Mouse (Mus musculus): ENCODE results near the gene Mogat2. TPM values are rescaled to one million over a fixed set of nuclear protein-coding genes. Genes with fewer than 3 reads are reported as not detected.

The Mogat2 gene
- polyA plus RNA-seq, 1 experiment from 2014 or later: 362 TPM

DNA sequence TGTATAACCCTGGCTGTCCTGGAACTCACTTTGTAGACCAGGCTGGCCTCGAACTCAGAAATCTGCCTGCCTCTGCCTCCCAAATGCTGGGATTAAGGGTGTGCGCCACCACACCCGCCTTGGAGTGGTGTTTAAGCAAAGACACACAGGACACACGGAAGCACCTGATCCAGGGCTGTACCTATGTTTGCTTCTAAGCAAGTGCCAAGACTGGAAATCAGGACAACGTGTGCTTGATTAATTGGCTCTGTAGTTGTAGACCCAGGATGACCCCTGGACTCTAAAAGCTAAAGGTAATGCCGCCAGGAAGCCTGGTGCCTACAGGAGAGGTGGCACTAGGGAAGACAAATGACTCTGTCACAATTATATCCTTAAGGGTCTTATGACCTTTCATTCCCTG, 67.9 kb downstream of the Mogat2 start:
- no peak for ATAC-seq
- Histone ChIP-seq H3K36me3 (ENCODE audit: control insufficient read depth, insufficient read depth) (peaks cover 41% of the 10 kb centered on the region; the same call in 1 of the 2 replicates), H3K4me1 (replicated peaks; ENCODE audit: control insufficient read depth, insufficient read depth, low read length) (peaks cover 22% of the 10 kb centered on the region; the same call in 1 of the 2 replicates), H3K27me3 (replicated peaks; ENCODE audit: control insufficient read depth, insufficient read depth, low read length) (no peaks in the 10 kb centered on the region), H3K27ac (ENCODE audit: low read depth, low read length) (peak overlapping the region; percentile 55), H3K9me3 (ENCODE audit: control insufficient read depth) (no peaks in the 10 kb centered on the region), H3K9ac (ENCODE audit: low read depth, low read length) (no peak overlapping the region), H3K4me3 (ENCODE audit: low read depth, low read length) (no peak overlapping the region), H3K4me2 (replicated peaks; ENCODE audit: low read depth) (no peak overlapping the region)
- 72% methylated on average over 6 of the region's 6 CpGs for WGBS
- TF ChIP-seq CTCF (IDR thresholded peaks at IDR 0.05; ENCODE audit: low read depth): no peak

DNA sequence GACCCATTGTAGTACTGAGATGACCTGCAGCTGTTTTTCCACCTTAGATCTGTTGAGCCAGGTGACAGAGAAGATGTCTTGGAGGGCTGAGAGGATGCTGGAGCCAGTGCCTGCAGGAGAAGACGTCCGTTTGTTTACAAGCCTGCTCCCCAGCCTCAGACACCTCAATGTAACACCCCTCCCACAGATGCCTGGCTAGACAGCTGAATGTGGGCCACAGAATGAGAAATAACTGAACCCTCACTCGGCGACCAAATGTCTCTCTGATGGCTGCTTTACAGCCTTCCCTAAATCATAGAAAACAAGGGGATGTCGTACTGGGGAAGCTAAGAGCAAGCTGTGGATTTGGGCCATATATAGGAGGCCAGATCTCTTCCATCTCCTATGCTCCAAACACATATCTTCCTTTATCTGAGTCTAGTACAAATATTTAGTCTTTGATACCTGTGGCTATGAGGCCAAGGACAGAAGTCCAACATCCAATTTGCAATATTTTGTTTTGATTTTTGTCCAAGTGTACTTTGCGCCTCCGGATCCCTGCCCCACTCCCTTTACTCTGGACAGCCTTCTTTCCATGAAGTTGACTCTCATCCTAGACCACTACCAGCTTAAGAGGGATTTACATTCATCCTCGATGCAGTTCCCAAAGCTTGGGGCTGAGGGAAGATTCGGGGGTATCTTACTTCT, 68.6 kb downstream of the Mogat2 start:
- 65% methylated on average over 9 of the region's 9 CpGs for WGBS
- H3K4me1 ChIP-seq (replicated peaks; ENCODE audit: control insufficient read depth, insufficient read depth, low read length): peaks cover 22% of the 10 kb centered on the region; the same call in 1 of the 2 replicates
- H3K9me3 ChIP-seq (ENCODE audit: control insufficient read depth): no peaks in the 10 kb centered on the region
- no peak overlapping the region; the same call in 1 of the 2 replicates for H3K4me2 ChIP-seq (replicated peaks; ENCODE audit: low read depth)
- no peaks in the 10 kb centered on the region for H3K27me3 ChIP-seq (replicated peaks; ENCODE audit: control insufficient read depth, insufficient read depth, low read length)
- no peak for ATAC-seq
- no peak for TF ChIP-seq CTCF (IDR thresholded peaks at IDR 0.05; ENCODE audit: low read depth)
- H3K9ac ChIP-seq (ENCODE audit: low read depth, low read length): no peak overlapping the region
- H3K27ac ChIP-seq (ENCODE audit: low read depth, low read length): 0 out of 2 replicates have a peak overlapping the region, but pooled peaks have one; percentile 70
- no peak overlapping the region for H3K4me3 ChIP-seq (ENCODE audit: low read depth, low read length)
- peaks cover 41% of the 10 kb centered on the region; the same call in 1 of the 2 replicates for H3K36me3 ChIP-seq (ENCODE audit: control insufficient read depth, insufficient read depth)

Other genes starting within 250 kb of the Mogat2 start
- gene Uvrag, start 97.5 kb downstream of the Mogat2 start, polyA plus RNA-seq (2015; fragmentation: Nextera tagmentation; extraction: Ambion mirVana): 12.0 and 17.4 TPM in 2 replicates
- gene Dgat2, start 55.9 kb downstream of the Mogat2 start, polyA plus RNA-seq (2015; fragmentation: Nextera tagmentation; extraction: Ambion mirVana): 1,614 and 1,691 TPM in 2 replicates
- gene Map6, start 28.8 kb upstream of the Mogat2 start, polyA plus RNA-seq (2015; fragmentation: Nextera tagmentation; extraction: Ambion mirVana): 3.7 and 4.1 TPM in 2 replicates
- gene Serpinh1, start 114.6 kb upstream of the Mogat2 start, polyA plus RNA-seq (2015; fragmentation: Nextera tagmentation; extraction: Ambion mirVana): 199 and 204 TPM in 2 replicates
- 15.7 and 16.9 TPM in 2 replicates for gene Gdpd5, start 142.8 kb upstream of the Mogat2 start, polyA plus RNA-seq (2015; fragmentation: Nextera tagmentation; extraction: Ambion mirVana)
- 0.76 and 1.1 TPM in 2 replicates for gene Klhl35, start 227.4 kb upstream of the Mogat2 start, polyA plus RNA-seq (2015; fragmentation: Nextera tagmentation; extraction: Ambion mirVana)
- 531 and 541 TPM in 2 replicates for gene Rps3, start 245.1 kb upstream of the Mogat2 start, polyA plus RNA-seq (2015; fragmentation: Nextera tagmentation; extraction: Ambion mirVana)